12 mouse cellular contexts compared by ENCODE assay signal in the genomic region with DNA sequence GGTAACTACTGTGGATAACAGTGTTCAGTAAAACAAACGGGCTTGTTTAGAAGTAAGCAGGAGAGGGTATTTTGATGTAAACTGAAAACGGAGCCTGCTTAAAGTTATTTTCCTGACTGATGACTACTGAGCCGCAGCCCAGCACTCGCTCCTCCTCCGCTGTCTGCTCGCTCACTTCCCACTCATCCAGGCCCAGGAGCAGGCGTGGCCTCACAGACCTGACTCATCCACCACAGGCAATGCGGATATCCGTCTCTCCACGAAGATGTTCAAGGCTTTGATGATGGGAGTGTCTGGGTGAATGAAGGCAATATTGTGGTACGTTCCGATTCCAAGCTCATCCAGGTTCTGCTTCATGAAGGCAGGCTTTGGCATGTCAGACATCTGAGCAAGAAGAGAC. TPM values are rescaled to one million over a fixed set of nuclear protein-coding genes. Genes with fewer than 3 reads are reported as not detected.
DNase-seq lines count a peak whose midpoint lies in the region; ATAC-seq and TF ChIP-seq lines count a peak whose summit lies in the region.
"Had no signal": no experiment of that assay in that cellular context is flagged by ENCODE, and none has a peak within 500 bp of the region (broad histone marks: within the 10 kb centered on the region; RNA-seq: fewer than 3 reads in every experiment).

No protein-coding gene starts in this region.

- H3K27me3 ChIP-seq in MEL (ENCODE audit: control insufficient read depth in 1 of 2, insufficient read depth in 2 of 2, low read length in 2 of 2) = no peaks in the 10 kb centered on the region
- no peaks in the 10 kb centered on the region for H3K27me3 ChIP-seq in embryonic facial prominence, embryonic 10.5 days (replicated peaks; ENCODE audit: low read depth, poor library complexity, severe bottlenecking)
- H3K27me3 ChIP-seq: embryonic facial prominence, embryonic 15.5 days had no signal

- H3K27ac ChIP-seq in MEL (ENCODE audit: control insufficient read depth, low read depth, low read length) = peak overlapping the region; percentile 52
- no peak overlapping the region for H3K27ac ChIP-seq in embryonic facial prominence, embryonic 10.5 days (replicated peaks)
- H3K27ac ChIP-seq: embryonic facial prominence, embryonic 15.5 days; hindbrain, postnatal 0 days; macrophage had no signal

- peak; percentile 21 to 64; a peak in 3 of 4 replicates for TF ChIP-seq POLR2A in MEL (IDR thresholded peaks at IDR 0.05; ENCODE audit: control insufficient read depth in 1 of 2, insufficient read depth in 1 of 2, low read depth in 1 of 2, low read length in 2 of 2, poor library complexity in 1 of 2)

- peaks cover 9 to 13% of the 10 kb centered on the region in 2 experiments; a peak in 3 of 4 replicates for H3K4me1 ChIP-seq in MEL (ENCODE audit: control insufficient read depth in 1 of 2, insufficient read depth in 2 of 2, low read length in 2 of 2)
- H3K4me1 ChIP-seq in embryonic facial prominence, embryonic 10.5 days = peaks cover 4% of the 10 kb centered on the region; the same call in 1 of the 2 replicates
- H3K4me1 ChIP-seq: embryonic facial prominence, embryonic 15.5 days had no signal

- no peak for TF ChIP-seq CTCF in MEL (IDR thresholded peaks at IDR 0.05 in 2 of 3, conservative IDR thresholded peaks at IDR 0.05 in 1 of 3; ENCODE audit: control insufficient read depth in 1 of 3, insufficient read depth in 1 of 3, low read depth in 2 of 3, low read length in 3 of 3, poor library complexity in 1 of 3, severe bottlenecking in 1 of 3)

- ATAC-seq in activated CD4-positive, CD25-positive, alpha-beta regulatory T cell, adult 4 months = no peak
- ATAC-seq: hindbrain, postnatal 0 days had no signal

- H3K9me3 ChIP-seq in MEL (replicated peaks; ENCODE audit: insufficient read depth, low read length) = no peaks in the 10 kb centered on the region
- no peaks in the 10 kb centered on the region for H3K9me3 ChIP-seq in embryonic facial prominence, embryonic 10.5 days
- H3K9me3 ChIP-seq: embryonic facial prominence, embryonic 15.5 days had no signal

- TF ChIP-seq EP300 in MEL (IDR thresholded peaks at IDR 0.05; ENCODE audit: low read depth in 1 of 2, low read length in 2 of 2) = peak in 1 of 2 experiments; percentile 43; a peak in 2 of 4 replicates

- DNase-seq in left cerebral cortex, adult 11 months (ENCODE audit: low spot score) = peak; percentile 57
- DNase-seq in left cerebral cortex, postnatal 4 days = no peak
- DNase-seq in MEL (ENCODE audit: low read depth, low spot score) = peak; percentile 94
- peak; percentile 51 for DNase-seq in adrenal gland, postnatal 10 days
- peak; percentile 46 for DNase-seq in lung, postnatal 10 days
- DNase-seq in cerebellum, adult 9-11 months = no peak
- DNase-seq in embryonic facial prominence, embryonic 10.5 days (ENCODE audit: low spot score) = no peak
- DNase-seq: gastrocnemius, postnatal 36 days had no signal

- WGBS in embryonic facial prominence, embryonic 10.5 days = 91% methylated on average over 12 of the region's 12 CpGs

- TF ChIP-seq RAD21 in MEL (IDR thresholded peaks at IDR 0.05; ENCODE audit: low read depth, low read length) = no peak

- peak overlapping the region; percentile 29 for H3K9ac ChIP-seq in MEL (ENCODE audit: control insufficient read depth, low read depth, low read length, poor library complexity, severe bottlenecking)
- H3K9ac ChIP-seq: embryonic facial prominence, embryonic 15.5 days had no signal

- intact Hi-C loops in left cerebral cortex, postnatal 4 days (cut with DNase I) = no loop called here

- peak overlapping the region; percentile 36 to 61 for H3K4me3 ChIP-seq in MEL (ENCODE audit: control insufficient read depth in 1 of 2, insufficient read depth in 1 of 2, low read depth in 2 of 2, low read length in 2 of 2)
- no peak overlapping the region for H3K4me3 ChIP-seq in embryonic facial prominence, embryonic 10.5 days
- H3K4me3 ChIP-seq: embryonic facial prominence, embryonic 15.5 days had no signal

- no peaks in the 10 kb centered on the region; the same call in 1 of the 2 replicates for H3K79me2 ChIP-seq in MEL (ENCODE audit: control insufficient read depth, insufficient read depth, low read length, poor library complexity)

- peaks cover 0 to 11% of the 10 kb centered on the region in 2 experiments; a peak in 2 of 4 replicates for H3K36me3 ChIP-seq in MEL (ENCODE audit: control insufficient read depth in 1 of 2, insufficient read depth in 2 of 2, low read length in 2 of 2)
- H3K36me3 ChIP-seq in embryonic facial prominence, embryonic 10.5 days (replicated peaks) = peaks cover 63% of the 10 kb centered on the region

TF ChIP-seq in MEL, 35 proteins besides CTCF, POLR2A, EP300 and RAD21:
- TF ChIP-seq UBTF (IDR thresholded peaks at IDR 0.05; ENCODE audit: borderline replicate concordance, insufficient read depth, low read depth, low read length) (no peak), RCOR1 (IDR thresholded peaks at IDR 0.05; ENCODE audit: low read depth, low read length) (0 out of 2 replicates have a peak, but pooled peaks have one; percentile 36), MXI1 (IDR thresholded peaks at IDR 0.05; ENCODE audit: low read depth, low read length) (peak; percentile 73; the same call in 1 of the 2 replicates), ELF1 (IDR thresholded peaks at IDR 0.05; ENCODE audit: low read depth, low read length) (peak; percentile 75), ZNF384 (IDR thresholded peaks at IDR 0.05; ENCODE audit: low read depth, low read length) (no peak), MAZ (IDR thresholded peaks at IDR 0.05; ENCODE audit: low read depth, low read length) (no peak), HCFC1 (IDR thresholded peaks at IDR 0.05; ENCODE audit: low read depth, low read length) (peak; percentile 55; the same call in 1 of the 2 replicates), ZMIZ1 (IDR thresholded peaks at IDR 0.05; ENCODE audit: low read depth, low read length) (0 out of 2 replicates have a peak, but pooled peaks have one; percentile 23), ETS1 (IDR thresholded peaks at IDR 0.05; ENCODE audit: low read depth, low read length) (peak; percentile 40; the same call in 1 of the 2 replicates), E2F4 (IDR thresholded peaks at IDR 0.05; ENCODE audit: borderline replicate concordance, low read depth, low read length) (no peak), CHD2 (IDR thresholded peaks at IDR 0.05; ENCODE audit: low read length) (no peak), NELFE (IDR thresholded peaks at IDR 0.05; ENCODE audit: low read depth, low read length) (peak; percentile 52), NRF1 (IDR thresholded peaks at IDR 0.05; ENCODE audit: insufficient read depth, low read depth, low read length, poor library complexity, severe bottlenecking) (peak; percentile 45; the same call in 1 of the 2 replicates), MAX (IDR thresholded peaks at IDR 0.05; ENCODE audit: low read length) (peak; percentile 48; the same call in 1 of the 2 replicates), JUND (IDR thresholded peaks at IDR 0.05; ENCODE audit: low read depth, low read length) (0 out of 2 replicates have a peak, but pooled peaks have one; percentile 29), POLR2AphosphoS2 (IDR thresholded peaks at IDR 0.05; ENCODE audit: low read length) (0 out of 2 replicates have a peak, but pooled peaks have one; percentile 57), GATA1 (IDR thresholded peaks at IDR 0.05; ENCODE audit: low read depth, low read length) (no peak), MAFK (IDR thresholded peaks at IDR 0.05; ENCODE audit: borderline replicate concordance, low read depth, low read length) (no peak), TBP (IDR thresholded peaks at IDR 0.05; ENCODE audit: low read depth, low read length) (peak; percentile 55; the same call in 1 of the 2 replicates), SIN3A (IDR thresholded peaks at IDR 0.05; ENCODE audit: low read length) (0 out of 2 replicates have a peak, but pooled peaks have one; percentile 42), MYC (IDR thresholded peaks at IDR 0.05; ENCODE audit: low read depth, low read length) (no peak), KAT2A (conservative IDR thresholded peaks at IDR 0.05; ENCODE audit: low read depth, low read length) (no peak)
TF ChIP-seq in MEL: peak in this region for 13.

RNA-seq across cellular contexts. Expression of a gene that starts 28.9 kb away (rescaled TPM):
- total RNA-seq in left cerebral cortex, postnatal 4 days (2021) = 100 to 1,000 TPM; 112 to 127 TPM
- 61.3 and 67.7 TPM in 2 replicates for total RNA-seq in MEL (2012; rRNA removed)
- polyA plus RNA-seq in MEL (2012; ENCODE audit: insufficient read depth in 1 of 2, insufficient read length in 2 of 2, low read depth in 1 of 2, low replicate concordance in 2 of 2, missing spikeins in 1 of 2) = 100 to 1,000 TPM; 114 to 731 TPM
- total RNA-seq in adrenal gland, postnatal 10 days (2021) = 10 to 100 TPM; 76.7 to 76.9 TPM
- 10 to 100 TPM; 88.1 to 96.5 TPM for polyA plus RNA-seq in activated CD4-positive, CD25-positive, alpha-beta regulatory T cell, adult 4 months (2017; shearing (Covaris generic))
- 169 and 178 TPM in 2 replicates for polyA plus RNA-seq in embryonic facial prominence, embryonic 10.5 days (2016; fragmentation: Nextera tagmentation; extraction: Ambion mirVana)

Comparison
In these comparisons a context has a peak if more than half of its experiments do, and no peak if none do; other contexts are left out.
1. DNase-seq: peak in left cerebral cortex, adult 11 months (single experiment), MEL (single experiment), adrenal gland, postnatal 10 days (single experiment) and lung, postnatal 10 days (single experiment); none in left cerebral cortex, postnatal 4 days (single experiment), cerebellum, adult 9-11 months (single experiment) and embryonic facial prominence, embryonic 10.5 days (single experiment).